Mouse (Mus musculus) midbrain, embryonic 13.5 days (tissue): Measurements from ENCODE around the gene Dlx4. TPM values are rescaled to one million over a fixed set of nuclear protein-coding genes. Genes with fewer than 3 reads are reported as not detected.

Experiments
- ATAC-seq: fragments of 200-750 bp; cut with Nextera tagmentation; 2 replicates; pipeline ENCODE4 v1.8.0; 2017; ENCODE audit warnings: mild to moderate bottlenecking, moderate TSS enrichment, moderate library complexity
- H3K27ac ChIP-seq: fragments of 300-500 bp; sonication (generic); 2 replicates; pipeline ENCODE4 v1.5.1; 2015; ENCODE audit warnings: inconsistent platforms, mild to moderate bottlenecking, moderate library complexity
- H3K27me3 ChIP-seq: fragments of 300-500 bp; sonication (generic); 2 replicates; pipeline ENCODE4 v1.6.1; 2015; ENCODE audit warnings: mild to moderate bottlenecking, inconsistent platforms
- H3K36me3 ChIP-seq: fragments of 300-500 bp; sonication (generic); 2 replicates; pipeline ENCODE4 v1.6.1; 2015; ENCODE audit warnings: mild to moderate bottlenecking, inconsistent platforms
- H3K4me1 ChIP-seq: fragments of 300-500 bp; sonication (generic); replicated peaks from 2 replicates; pipeline ENCODE4 v1.6.1; 2015; ENCODE audit warnings: inconsistent platforms
- H3K4me2 ChIP-seq: fragments of 300-500 bp; sonication (generic); replicated peaks from 2 replicates; pipeline ENCODE4 v1.6.1; 2015; ENCODE audit warnings: moderate library complexity, mild to moderate bottlenecking, inconsistent platforms
- H3K4me3 ChIP-seq: fragments of 300-500 bp; sonication (generic); replicated peaks from 2 replicates; pipeline ENCODE4 v1.5.1; 2015; ENCODE audit warnings: mild to moderate bottlenecking, inconsistent platforms
- H3K9ac ChIP-seq: fragments of 300-500 bp; sonication (generic); replicated peaks from 2 replicates; pipeline ENCODE4 v1.6.1; 2015; ENCODE audit warnings: mild to moderate bottlenecking, inconsistent platforms
- H3K9me3 ChIP-seq: fragments of 300-500 bp; sonication (generic); 2 replicates; pipeline ENCODE4 v1.6.1; 2016; ENCODE audit warnings: mild to moderate bottlenecking, inconsistent platforms
- WGBS: fragments of 180-500 bp; shearing (Covaris S2); methylation state at CpG from one replicate; pipeline ENCODE4 v1.1.7; 2015; 5-methylcytosine and 5-hydroxymethylcytosine counted together
- polyA plus RNA-seq: library from polyadenylated mRNA; unstranded; fragments of >200 nt; fragmentation: Nextera tagmentation; extraction: Ambion mirVana; gene quantifications from 2 replicates; pipeline ENCODE4 v1.2.1, GENCODE M21; 2015

Gene Dlx4
- polyA plus RNA-seq, 1 experiment from 2014 or later = not detected

GRCm38 (mm10) chr11:95139871-95140270, 6.2 kb downstream of the Dlx4 start:
- WGBS = 54% methylated on average over 5 of the region's 5 CpGs
- H3K4me3 ChIP-seq = no peak overlapping the region

GRCm38 (mm10) chr11:95137281-95137680, 8.8 kb downstream of the Dlx4 start:
- no peak overlapping the region for H3K4me3 ChIP-seq
- H3K9ac ChIP-seq = no peak overlapping the region
- no peak overlapping the region for H3K27ac ChIP-seq
- peaks cover 65% of the 10 kb centered on the region for H3K27me3 ChIP-seq
- peaks cover 22% of the 10 kb centered on the region for H3K4me1 ChIP-seq
- no peak for ATAC-seq
- WGBS = 26% methylated on average over 6 of the region's 6 CpGs
- H3K9me3 ChIP-seq = no peaks in the 10 kb centered on the region
- H3K36me3 ChIP-seq = no peaks in the 10 kb centered on the region
- no peak overlapping the region for H3K4me2 ChIP-seq

More at GRCm38 (mm10) chr11:95139871-95140270, 6.2 kb downstream of the Dlx4 start:
- Histone ChIP-seq H3K27ac (no peak overlapping the region), H3K27me3 (peaks cover 89% of the 10 kb centered on the region), H3K4me1 (peaks cover 29% of the 10 kb centered on the region), H3K4me2 (no peak overlapping the region), H3K36me3 (no peaks in the 10 kb centered on the region), H3K9ac (no peak overlapping the region), H3K9me3 (no peaks in the 10 kb centered on the region)
- ATAC-seq = no peak

GRCm38 (mm10) chr11:95133321-95133720, 12.7 kb downstream of the Dlx4 start:
- Histone ChIP-seq H3K4me1 (peaks cover 10% of the 10 kb centered on the region), H3K36me3 (no peaks in the 10 kb centered on the region), H3K9ac (no peak overlapping the region), H3K4me2 (no peak overlapping the region), H3K27ac (no peak overlapping the region), H3K4me3 (no peak overlapping the region), H3K9me3 (no peaks in the 10 kb centered on the region), H3K27me3 (peaks cover 49% of the 10 kb centered on the region)
- 78% methylated on average over 6 of the region's 6 CpGs for WGBS
- ATAC-seq = no peak

- Histone ChIP-seq H3K36me3 (no peaks in the 10 kb centered on the region), H3K9me3 (no peaks in the 10 kb centered on the region), H3K27me3 (peaks cover 43% of the 10 kb centered on the region), H3K9ac (no peak overlapping the region), H3K4me2 (no peak overlapping the region), H3K27ac (no peak overlapping the region), H3K4me1 (peaks cover 10% of the 10 kb centered on the region), H3K4me3 (no peak overlapping the region)
- no peak for ATAC-seq
- 80% methylated on average over 17 of the region's 17 CpGs for WGBS
These were observed 15.3 kb downstream of the Dlx4 start for GRCm38 (mm10) chr11:95130668-95131252.

- H3K4me3 ChIP-seq = no peak overlapping the region
- peaks cover 10% of the 10 kb centered on the region for H3K4me1 ChIP-seq
- H3K4me2 ChIP-seq = no peak overlapping the region
- 63% methylated on average over 11 of the region's 11 CpGs for WGBS
- H3K9me3 ChIP-seq = no peaks in the 10 kb centered on the region
- H3K27ac ChIP-seq = no peak overlapping the region
- H3K9ac ChIP-seq = no peak overlapping the region
- no peaks in the 10 kb centered on the region for H3K36me3 ChIP-seq
- ATAC-seq = no peak
- peaks cover 63% of the 10 kb centered on the region for H3K27me3 ChIP-seq
These were observed 17.7 kb downstream of the Dlx4 start for GRCm38 (mm10) chr11:95128359-95128758.

- Histone ChIP-seq H3K27me3 (peaks cover 81% of the 10 kb centered on the region), H3K9me3 (no peaks in the 10 kb centered on the region), H3K4me3 (no peak overlapping the region; the same call in 1 of the 2 replicates), H3K36me3 (no peaks in the 10 kb centered on the region), H3K4me1 (peaks cover 13% of the 10 kb centered on the region), H3K9ac (peak overlapping the region; percentile 36; the same call in 1 of the 2 replicates), H3K4me2 (peak overlapping the region; percentile 40), H3K27ac (peak overlapping the region; percentile 47; the same call in 1 of the 2 replicates)
- WGBS = 1% methylated on average over 20 of the region's 20 CpGs
- peak; percentile 75 for ATAC-seq
These were observed 19.5 kb downstream of the Dlx4 start for GRCm38 (mm10) chr11:95126272-95127245.

GRCm38 (mm10) chr11:95125366-95125948, 20.6 kb downstream of the Dlx4 start:
- Histone ChIP-seq H3K27me3 (peaks cover 89% of the 10 kb centered on the region), H3K27ac (no peak overlapping the region), H3K4me3 (no peak overlapping the region), H3K9ac (no peak overlapping the region), H3K4me2 (no peak overlapping the region), H3K4me1 (peaks cover 24% of the 10 kb centered on the region), H3K9me3 (no peaks in the 10 kb centered on the region), H3K36me3 (no peaks in the 10 kb centered on the region)
- no peak for ATAC-seq
- WGBS = 29% methylated on average over 7 of the region's 7 CpGs

GRCm38 (mm10) chr11:95122100-95122489, 24.0 kb downstream of the Dlx4 start:
- peak overlapping the region; percentile 42; the same call in 1 of the 2 replicates for H3K4me3 ChIP-seq
- peaks cover 37% of the 10 kb centered on the region for H3K4me1 ChIP-seq
- no peaks in the 10 kb centered on the region for H3K9me3 ChIP-seq
- no peak overlapping the region for H3K27ac ChIP-seq
- H3K9ac ChIP-seq = no peak overlapping the region
- H3K27me3 ChIP-seq = peaks cover 94% of the 10 kb centered on the region
- H3K4me2 ChIP-seq = no peak overlapping the region
- WGBS = 21% methylated on average over 6 of the region's 6 CpGs
- ATAC-seq = no peak
- H3K36me3 ChIP-seq = no peaks in the 10 kb centered on the region

- peak overlapping the region; percentile 42 for H3K4me3 ChIP-seq
- H3K36me3 ChIP-seq = no peaks in the 10 kb centered on the region
- H3K27ac ChIP-seq = no peak overlapping the region
- H3K4me1 ChIP-seq = peaks cover 32% of the 10 kb centered on the region
- no peak for ATAC-seq
- peaks cover 93% of the 10 kb centered on the region for H3K27me3 ChIP-seq
- no peak overlapping the region for H3K9ac ChIP-seq
- no peaks in the 10 kb centered on the region for H3K9me3 ChIP-seq
- peak overlapping the region; percentile 62 for H3K4me2 ChIP-seq
- under 1% methylated on average over 56 of the region's 63 CpGs for WGBS
These were observed 24.6 kb downstream of the Dlx4 start for GRCm38 (mm10) chr11:95121161-95122099.

GRCm38 (mm10) chr11:95120633-95121020, 25.4 kb downstream of the Dlx4 start:
- Histone ChIP-seq H3K27ac (no peak overlapping the region), H3K9ac (peak overlapping the region; percentile 21; the same call in 1 of the 2 replicates), H3K27me3 (peaks cover 86% of the 10 kb centered on the region), H3K4me3 (peak overlapping the region; percentile 42), H3K36me3 (no peaks in the 10 kb centered on the region), H3K4me1 (peaks cover 28% of the 10 kb centered on the region), H3K9me3 (no peaks in the 10 kb centered on the region), H3K4me2 (peak overlapping the region; percentile 62)
- WGBS = under 1% methylated on average over 21 of the region's 21 CpGs
- no peak for ATAC-seq

- H3K9me3 ChIP-seq = no peaks in the 10 kb centered on the region
- peaks cover 81% of the 10 kb centered on the region for H3K27me3 ChIP-seq
- no peaks in the 10 kb centered on the region for H3K36me3 ChIP-seq
- H3K4me1 ChIP-seq = peaks cover 28% of the 10 kb centered on the region
- H3K27ac ChIP-seq = no peak within 1 kb of the TSS
- peak; percentile 53 for ATAC-seq
- peak within 1 kb of the TSS; percentile 62 for H3K4me2 ChIP-seq
- peak within 1 kb of the TSS; percentile 42 for H3K4me3 ChIP-seq
- peak within 1 kb of the TSS; percentile 21 for H3K9ac ChIP-seq
- WGBS = under 1% methylated on average over 55 of the region's 55 CpGs
These were observed 26.0 kb downstream of the Dlx4 start, which contains the start of gene Dlx3 for GRCm38 (mm10) chr11:95119990-95120632. Gene Dlx3 (plus strand): TSS chr11:95120119.
